Mouse (Mus musculus) midbrain, embryonic 14.5 days (tissue): ENCODE measurements around the gene Cckbr. TPM values are rescaled to one million over a fixed set of nuclear protein-coding genes. Genes with fewer than 3 reads are reported as not detected.

ENCODE experiments used
- ATAC-seq: fragments of 200-750 bp; cut with Nextera tagmentation; 2 replicates; pipeline ENCODE4 v1.8.0; 2017; ENCODE audit warnings: moderate number of reproducible peaks, moderate library complexity; ENCODE audit not compliant: low FRiP score, low TSS enrichment
- DNase-seq: peaks from one replicate; pipeline ENCODE4 v3.0.0-alpha.2; 2015
- H3K27ac ChIP-seq: fragments of 300-500 bp; sonication (generic); replicated peaks from 2 replicates; pipeline ENCODE4 v1.5.1; 2014; ENCODE audit warnings: mild to moderate bottlenecking, low read depth, low read length, moderate library complexity
- H3K27me3 ChIP-seq: fragments of 300-500 bp; sonication (generic); 2 replicates; pipeline ENCODE4 v1.6.1; 2014; ENCODE audit warnings: low read length, control low read depth, mixed read lengths; ENCODE audit not compliant: control insufficient read depth, insufficient read depth
- H3K36me3 ChIP-seq: fragments of 300-500 bp; sonication (generic); 2 replicates; pipeline ENCODE4 v1.6.1; 2014; ENCODE audit warnings: low read length, control low read depth; ENCODE audit not compliant: control insufficient read depth, insufficient read depth
- H3K4me1 ChIP-seq: fragments of 300-500 bp; sonication (generic); 2 replicates; pipeline ENCODE4 v1.6.1; 2014; ENCODE audit warnings: mild to moderate bottlenecking, antibody characterized with exemption, low read length, control low read depth; ENCODE audit not compliant: control insufficient read depth, insufficient read depth
- H3K4me2 ChIP-seq: fragments of 300-500 bp; sonication (generic); 2 replicates; pipeline ENCODE4 v1.6.1; 2014; ENCODE audit warnings: mild to moderate bottlenecking, low read length, moderate library complexity
- H3K4me3 ChIP-seq: fragments of 300-500 bp; sonication (generic); replicated peaks from 2 replicates; pipeline ENCODE4 v1.5.1; 2014; ENCODE audit warnings: low read depth, low read length
- H3K9ac ChIP-seq: fragments of 300-500 bp; sonication (generic); replicated peaks from 2 replicates; pipeline ENCODE4 v1.6.1; 2014; ENCODE audit warnings: mild to moderate bottlenecking, low read length, moderate library complexity
- H3K9me3 ChIP-seq: fragments of 300-500 bp; sonication (generic); 2 replicates; pipeline ENCODE4 v1.6.1; 2016; ENCODE audit warnings: low read length, control low read depth, mixed read lengths; ENCODE audit not compliant: control insufficient read depth
- WGBS: fragments of 180-500 bp; shearing (Covaris S2); extraction: QIAGEN DNeasy Blood & Tissue Kit; methylation state at CpG from one replicate; pipeline ENCODE4 v1.1.7; 2014; 5-methylcytosine and 5-hydroxymethylcytosine counted together
- polyA plus RNA-seq: library from polyadenylated mRNA; unstranded; fragments of >200 nt; fragmentation: Nextera tagmentation; extraction: Ambion mirVana; gene quantifications from 2 replicates; pipeline ENCODE4 v1.2.1, GENCODE M21; 2014

Gene Cckbr
- polyA plus RNA-seq, 1 experiment from 2014 or later, result 1.7 TPM

DNA sequence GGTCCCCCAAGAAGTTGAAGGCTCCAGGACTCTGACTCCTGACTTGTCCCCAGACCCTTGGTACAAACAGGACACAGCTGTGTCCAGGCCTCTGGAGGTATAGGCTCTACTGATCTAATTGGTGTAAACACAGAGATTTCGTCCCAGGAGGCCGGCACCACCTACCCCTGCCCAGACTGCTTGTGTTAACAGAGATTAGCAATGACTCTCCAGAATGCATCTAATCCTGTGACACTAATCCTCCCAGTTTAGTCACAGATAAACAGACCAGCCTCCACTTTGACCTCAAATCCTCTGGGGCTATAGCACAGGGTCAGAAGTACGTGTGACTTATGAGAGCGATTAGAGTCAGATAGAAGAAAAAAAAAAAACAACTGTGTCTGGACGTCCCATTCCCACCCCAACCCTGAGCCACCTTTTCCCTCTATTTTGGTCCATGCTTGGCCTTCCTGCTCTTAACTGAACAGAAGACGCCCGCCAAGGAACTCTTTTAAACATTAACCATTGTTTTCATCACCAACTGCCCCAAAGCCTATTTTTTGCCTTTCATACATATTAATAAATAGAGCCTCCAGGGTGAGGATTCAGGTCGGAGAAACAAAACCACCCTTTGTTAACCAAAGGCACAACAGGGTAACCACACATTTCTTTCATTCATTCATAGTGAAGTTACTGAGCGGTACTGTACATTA lies 91.3 kb downstream of the Cckbr start:
- Histone ChIP-seq H3K27ac (no peak overlapping the region), H3K4me3 (no peak overlapping the region), H3K4me2 (no peak overlapping the region), H3K27me3 (no peaks in the 10 kb centered on the region), H3K9me3 (no peaks in the 10 kb centered on the region), H3K4me1 (peaks cover 8% of the 10 kb centered on the region; the same call in 1 of the 2 replicates), H3K36me3 (no peaks in the 10 kb centered on the region), H3K9ac (no peak overlapping the region)
- 9% methylated on average over 9 of the region's 9 CpGs for WGBS
- no peak; the same call in 1 of the 2 replicates for ATAC-seq
- peak; percentile 29 for DNase-seq

DNA sequence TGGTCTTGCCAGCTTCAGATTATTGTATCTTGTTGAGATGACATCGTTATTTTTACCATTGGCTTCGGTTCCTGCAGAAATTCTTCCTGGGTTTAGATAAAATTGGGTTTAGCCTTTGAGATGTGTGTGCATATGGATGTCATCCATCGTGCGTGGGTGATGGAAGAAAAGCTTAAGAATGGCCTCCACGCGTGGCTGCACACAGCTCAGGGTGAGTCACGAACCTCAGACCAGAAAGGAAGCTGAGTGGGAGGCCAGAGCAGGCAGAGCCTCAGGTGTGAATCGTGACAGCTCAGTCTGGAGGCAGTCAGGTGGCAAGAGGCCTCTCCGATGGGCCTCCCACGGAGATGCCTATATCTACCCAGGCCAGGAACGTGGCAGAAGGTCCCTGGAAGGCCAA lies 93.8 kb downstream of the Cckbr start:
- DNase-seq, result no peak
- Histone ChIP-seq H3K27ac (no peak overlapping the region), H3K4me2 (no peak overlapping the region), H3K4me3 (no peak overlapping the region), H3K27me3 (no peaks in the 10 kb centered on the region), H3K4me1 (peaks cover 8% of the 10 kb centered on the region; the same call in 1 of the 2 replicates), H3K9ac (no peak overlapping the region), H3K36me3 (no peaks in the 10 kb centered on the region), H3K9me3 (no peaks in the 10 kb centered on the region)
- WGBS, result 69% methylated on average over 11 of the region's 11 CpGs
- no peak for ATAC-seq

DNA sequence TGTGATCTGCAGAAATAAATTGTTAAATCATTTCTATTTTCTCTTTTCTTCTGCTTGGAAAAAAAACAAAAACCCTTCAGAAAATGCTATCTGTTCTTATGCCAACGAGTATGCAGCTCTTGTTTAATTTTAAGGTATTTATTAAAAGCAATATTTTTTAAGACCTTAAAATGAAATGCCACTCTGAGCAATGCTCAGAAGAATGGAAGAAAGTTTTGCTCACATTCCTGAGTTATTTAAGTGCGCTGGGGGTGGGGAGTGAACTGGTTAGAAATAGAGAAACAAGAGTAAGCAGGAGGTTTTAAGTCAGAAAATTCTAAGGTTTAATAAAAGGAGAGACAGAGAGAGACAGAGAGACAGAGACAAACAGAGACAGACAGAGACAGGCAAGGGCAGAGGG lies 94.2 kb downstream of the Cckbr start:
- no peaks in the 10 kb centered on the region for H3K9me3 ChIP-seq
- no peak overlapping the region for H3K4me2 ChIP-seq
- H3K4me1 ChIP-seq, result peaks cover 7% of the 10 kb centered on the region; the same call in 1 of the 2 replicates
- H3K4me3 ChIP-seq, result no peak overlapping the region
- 78% methylated on average over 2 of the region's 2 CpGs for WGBS
- no peak for DNase-seq
- H3K36me3 ChIP-seq, result no peaks in the 10 kb centered on the region
- H3K9ac ChIP-seq, result no peak overlapping the region
- no peak overlapping the region for H3K27ac ChIP-seq
- no peak for ATAC-seq
- no peaks in the 10 kb centered on the region for H3K27me3 ChIP-seq

DNA sequence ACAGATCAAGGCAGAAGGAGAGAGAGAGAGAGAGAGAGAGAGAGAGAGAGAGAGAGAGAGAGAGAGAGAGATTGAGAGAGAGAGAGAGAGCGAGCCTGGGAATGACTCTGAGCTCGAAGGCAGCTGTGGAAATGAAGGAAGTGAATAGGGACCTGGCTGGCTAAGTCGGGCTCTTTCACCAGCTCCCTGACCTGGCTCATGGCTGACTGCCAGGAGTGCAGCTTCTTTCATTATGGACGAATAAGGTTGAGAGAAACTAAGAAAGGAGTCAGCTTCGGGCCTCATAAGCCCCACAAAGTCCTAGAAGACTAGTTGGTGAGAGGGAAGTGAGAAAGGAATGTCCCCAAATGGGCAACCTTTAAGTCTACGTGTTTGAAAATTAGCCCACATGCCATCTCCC lies 94.7 kb downstream of the Cckbr start:
- Histone ChIP-seq H3K4me3 (no peak overlapping the region), H3K9ac (no peak overlapping the region), H3K4me1 (0 out of 2 replicates have a peak, but pooled peaks cover 3% of the 10 kb centered on the region), H3K27me3 (no peaks in the 10 kb centered on the region), H3K36me3 (no peaks in the 10 kb centered on the region), H3K9me3 (no peaks in the 10 kb centered on the region), H3K4me2 (no peak overlapping the region), H3K27ac (no peak overlapping the region)
- 44% methylated on average over 6 of the region's 6 CpGs for WGBS
- peak; percentile 19 for DNase-seq
- no peak for ATAC-seq

Other genes starting within 250 kb of the Cckbr start
- not detected in 2 replicates for gene Olfr685, start 239.7 kb upstream of the Cckbr start, polyA plus RNA-seq
- gene Olfr686, start 218.2 kb upstream of the Cckbr start, polyA plus RNA-seq, result not detected in 2 replicates
- gene Olfr688, start 137.6 kb upstream of the Cckbr start, polyA plus RNA-seq, result not detected in 2 replicates
- 0.08 TPM in 1 of 2 replicates, not detected in the other for gene Olfr689, start 114.6 kb upstream of the Cckbr start, polyA plus RNA-seq
- not detected in 2 replicates for gene Olfr690, start 91.6 kb upstream of the Cckbr start, polyA plus RNA-seq
- 0.14 and 0.69 TPM in 2 replicates for gene Olfr691, start 83.5 kb upstream of the Cckbr start, polyA plus RNA-seq
- not detected in 2 replicates for gene Olfr692, start 57.5 kb upstream of the Cckbr start, polyA plus RNA-seq
- gene Gm5901, start 50.7 kb upstream of the Cckbr start, polyA plus RNA-seq, result not detected in 2 replicates
- 32.3 and 44.0 TPM in 2 replicates for gene Fam160a2, start 25.7 kb upstream of the Cckbr start, polyA plus RNA-seq
- 0.11 TPM in 1 of 2 replicates, not detected in the other for gene Cnga4, start 21.2 kb upstream of the Cckbr start, polyA plus RNA-seq
- gene Cavin3, start 56.6 kb downstream of the Cckbr start, polyA plus RNA-seq, result 23.2 and 27.9 TPM in 2 replicates
- 90.6 and 91.4 TPM in 2 replicates for gene Smpd1, start 128.6 kb downstream of the Cckbr start, polyA plus RNA-seq
- gene Apbb1, start 155.9 kb downstream of the Cckbr start, polyA plus RNA-seq, result 227 and 305 TPM in 2 replicates
- gene Hpx, start 174.4 kb downstream of the Cckbr start, polyA plus RNA-seq, result 0.27 and 0.55 TPM in 2 replicates
- 68.5 and 69.3 TPM in 2 replicates for gene Trim3, start 207.8 kb downstream of the Cckbr start, polyA plus RNA-seq
- gene Timm10b, start 214.3 kb downstream of the Cckbr start, polyA plus RNA-seq, result 122 and 165 TPM in 2 replicates
- 83.8 and 102 TPM in 2 replicates for gene Arfip2, start 214.7 kb downstream of the Cckbr start, polyA plus RNA-seq
- gene Gm45799, start 214.8 kb downstream of the Cckbr start, polyA plus RNA-seq, result 27.8 and 32.2 TPM in 2 replicates
- 1.7 and 2.3 TPM in 2 replicates for gene Dnhd1, start 225.1 kb downstream of the Cckbr start, polyA plus RNA-seq